Mouse (Mus musculus): ENCODE data around the gene Col4a1. TPM values are rescaled to one million over a fixed set of nuclear protein-coding genes. Genes with fewer than 3 reads are reported as not detected.

Gene Col4a1
- 254 and 255 TPM in 2 replicates for polyA plus RNA-seq (2012; rRNA removed)

DNA sequence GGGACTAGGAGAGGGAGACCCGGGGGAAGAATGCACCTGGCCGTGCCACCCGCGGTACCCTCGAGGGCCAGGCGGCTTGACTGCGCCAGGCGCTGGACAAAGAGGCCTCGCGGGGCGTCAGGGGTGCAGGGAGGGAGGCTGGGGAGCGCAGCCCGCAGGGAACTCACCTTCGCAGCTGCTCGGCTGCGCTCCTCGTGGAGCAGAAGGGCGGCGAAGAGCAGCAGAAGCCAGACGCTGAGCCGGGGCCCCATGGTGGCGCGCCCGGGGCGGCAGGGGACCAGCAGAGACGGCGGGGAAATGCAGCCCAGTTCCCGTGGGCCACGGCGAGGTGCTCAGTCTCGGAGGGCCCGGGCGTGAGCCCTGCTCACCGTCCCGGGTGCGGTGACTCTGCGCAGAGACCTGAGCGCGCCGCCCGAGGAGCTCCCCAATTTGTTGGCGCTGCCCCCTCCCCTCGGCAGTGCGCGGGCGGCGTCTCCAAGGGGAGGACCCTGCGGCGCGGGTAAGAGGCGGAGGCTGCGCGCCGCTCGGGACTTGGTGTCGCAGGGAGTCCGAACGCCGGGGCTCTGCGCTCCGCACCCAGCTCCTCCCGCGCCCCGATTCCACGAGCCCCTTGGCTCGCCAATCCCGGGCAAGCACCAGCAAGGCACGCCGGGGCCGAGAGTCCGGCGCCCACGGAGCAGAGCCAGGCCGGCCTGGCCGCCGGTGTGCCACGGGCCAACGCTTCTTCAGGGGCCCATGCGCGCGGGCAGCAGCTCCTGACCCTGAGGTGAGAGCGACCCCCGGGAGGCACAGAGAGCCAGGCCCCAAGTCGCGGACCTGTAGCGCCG is at the start of gene Col4a1, which contains the start of gene Col4a2:
Col4a1 (minus strand) TSS at position 478 of the 827 bp plus-strand sequence.
Col4a2 (plus strand) TSS at position 457 of the 827 bp plus-strand sequence.

Other genes with a start within 250 kb of the Col4a1 start
- 75.0 and 79.0 TPM in 2 replicates for gene Col4a2, start within 50 bp of the Col4a1 start, polyA plus RNA-seq (2012; rRNA removed)
- 34.3 and 39.5 TPM in 2 replicates for gene Rab20, start 165.9 kb upstream of the Col4a1 start, polyA plus RNA-seq (2012; rRNA removed)
- 102 and 108 TPM in 2 replicates for gene Naxd, start 184.7 kb upstream of the Col4a1 start, polyA plus RNA-seq (2012; rRNA removed)
- 47.8 and 64.6 TPM in 2 replicates for gene Cars2, start 238.0 kb upstream of the Col4a1 start, polyA plus RNA-seq (2012; rRNA removed)
- 14.7 and 21.2 TPM in 2 replicates for gene Ing1, start 242.7 kb upstream of the Col4a1 start, polyA plus RNA-seq (2012; rRNA removed)

All from colon, adult 2 months (tissue).